8 mouse cellular contexts compared by ENCODE assay signal in genomic region chr3:37204556-37204955, GRCm38 (mm10). TPM values are rescaled to one million over a fixed set of nuclear protein-coding genes. Genes with fewer than 3 reads are reported as not detected.
DNase-seq lines count a peak whose midpoint lies in the region; ATAC-seq lines count a peak whose summit lies in the region.

No protein-coding gene starts in this region.

- H3K27ac ChIP-seq in kidney, embryonic 15.5 days = 0 out of 2 replicates have a peak overlapping the region, but pooled peaks have one; percentile 41
- H3K27ac ChIP-seq in stomach, embryonic 15.5 days = 0 out of 2 replicates have a peak overlapping the region, but pooled peaks have one; percentile 12

- no peaks in the 10 kb centered on the region for H3K9me3 ChIP-seq in erythroblast, embryonic 14.5 days (ENCODE audit: control insufficient read depth, low read length)
- no peaks in the 10 kb centered on the region for H3K9me3 ChIP-seq in kidney, embryonic 15.5 days (replicated peaks)
- no peaks in the 10 kb centered on the region for H3K9me3 ChIP-seq in stomach, embryonic 15.5 days

- peak overlapping the region; percentile 97 for H3K4me2 ChIP-seq in kidney, embryonic 15.5 days
- peak overlapping the region; percentile 92 for H3K4me2 ChIP-seq in stomach, embryonic 15.5 days

- peaks cover 8% of the 10 kb centered on the region for H3K4me1 ChIP-seq in erythroblast, embryonic 14.5 days (ENCODE audit: control insufficient read depth)
- peaks cover 7% of the 10 kb centered on the region; the same call in 1 of the 2 replicates for H3K4me1 ChIP-seq in kidney, embryonic 15.5 days
- H3K4me1 ChIP-seq in stomach, embryonic 15.5 days = no peaks in the 10 kb centered on the region

- H3K4me3 ChIP-seq in erythroblast, embryonic 14.5 days (replicated peaks) = peak overlapping the region; percentile 64
- H3K4me3 ChIP-seq in kidney, embryonic 15.5 days (replicated peaks) = peak overlapping the region; percentile 61
- peak overlapping the region; percentile 60 for H3K4me3 ChIP-seq in stomach, embryonic 15.5 days (replicated peaks)

- H3K27me3 ChIP-seq in erythroblast, embryonic 14.5 days (ENCODE audit: control insufficient read depth) = no peaks in the 10 kb centered on the region
- no peaks in the 10 kb centered on the region for H3K27me3 ChIP-seq in kidney, embryonic 15.5 days
- no peaks in the 10 kb centered on the region for H3K27me3 ChIP-seq in stomach, embryonic 15.5 days (replicated peaks)

- H3K9ac ChIP-seq in kidney, embryonic 15.5 days = peak overlapping the region; percentile 59; the same call in 1 of the 2 replicates
- H3K9ac ChIP-seq in stomach, embryonic 15.5 days = no peak overlapping the region

- WGBS in kidney, embryonic 15.5 days = 22% methylated on average over 6 of the region's 6 CpGs
- WGBS in stomach, embryonic 15.5 days = 21% methylated on average over 6 of the region's 6 CpGs

- no peaks in the 10 kb centered on the region for H3K36me3 ChIP-seq in erythroblast, embryonic 14.5 days (ENCODE audit: control insufficient read depth)
- no peaks in the 10 kb centered on the region for H3K36me3 ChIP-seq in kidney, embryonic 15.5 days
- no peaks in the 10 kb centered on the region for H3K36me3 ChIP-seq in stomach, embryonic 15.5 days

- peak; percentile 58 for DNase-seq in CD4-positive helper T cell, adult 2 months (ENCODE audit: low read depth, low spot score)
- peak; percentile 28 to 33 for DNase-seq in cerebellum, postnatal 14 days
- DNase-seq in heart, adult 9 months (ENCODE audit: low spot score in 2 of 2) = peak; percentile 9 to 15
- peak; percentile 73 for DNase-seq in lung, postnatal 10 days

- no peak for ATAC-seq in erythroblast, adult 5-6 weeks (replicated peaks; ENCODE audit: low FRiP score, poor library complexity, severe bottlenecking)
- no peak for ATAC-seq in kidney, embryonic 15.5 days (replicated peaks; ENCODE audit: low FRiP score)
- no peak for ATAC-seq in stomach, embryonic 15.5 days (ENCODE audit: insufficient read depth, low FRiP score, low read depth)

RNA-seq across cellular contexts. Expression of gene Il21, which starts 27.9 kb away (rescaled TPM):
- not detected in 2 replicates for polyA plus RNA-seq in erythroblast, embryonic 14.5 days (2012)
- not detected in 2 replicates for total RNA-seq in erythroblast, adult 5-6 weeks (2015; ENCODE audit: low replicate concordance)
- total RNA-seq in erythroblast, adult 5-6 weeks (2017; ENCODE audit: low replicate concordance) = not detected in 2 replicates
- not detected in 2 replicates for polyA plus RNA-seq in kidney, embryonic 15.5 days (2015; fragmentation: Nextera tagmentation; extraction: Ambion mirVana)
- not detected in 2 replicates for polyA plus RNA-seq in stomach, embryonic 15.5 days (2015; fragmentation: Nextera tagmentation; extraction: Ambion mirVana)

Comparison
In these comparisons a context has a peak if more than half of its experiments do, and no peak if none do; other contexts are left out.
1. DNase-seq: peak in every context shown above with its lines; median percentile 73 in lung, postnatal 10 days; 58 in CD4-positive helper T cell, adult 2 months; 30 in cerebellum, postnatal 14 days; 12 in heart, adult 9 months.